Mouse (Mus musculus) bone marrow macrophage, adult 2 months (primary cell): ENCODE data around the gene Pikfyve. TPM values are rescaled to one million over a fixed set of nuclear protein-coding genes. Genes with fewer than 3 reads are reported as not detected.

Source experiments
- H3K27ac ChIP-seq: 2 replicates; pipeline ENCODE4 v1.5.1; 2012; ENCODE audit warnings: low read depth, low read length; ENCODE audit not compliant: insufficient read depth
- H3K4me1 ChIP-seq: 2 replicates; pipeline ENCODE4 v1.6.1; 2012; ENCODE audit warnings: low read length; ENCODE audit not compliant: control insufficient read depth, insufficient read depth
- H3K4me3 ChIP-seq: 2 replicates; pipeline ENCODE4 v1.5.1; 2012; ENCODE audit warnings: mild to moderate bottlenecking, low read length, moderate library complexity; ENCODE audit not compliant: insufficient read depth
- CTCF ChIP-seq: IDR thresholded peaks from 2 replicates; pipeline ENCODE4 v1.5.1; 2012; ENCODE audit warnings: low read depth, mild to moderate bottlenecking, low read length, moderate library complexity
- POLR2A ChIP-seq: IDR thresholded peaks from 2 replicates; pipeline ENCODE4 v1.6.1; 2012; ENCODE audit warnings: mild to moderate bottlenecking, low read depth, low read length, borderline replicate concordance
- polyA plus RNA-seq: library from polyadenylated mRNA; stranded (reverse); fragments of >200 nt; gene quantifications from 2 replicates; pipeline ENCODE4 v1.2.4, GENCODE M21; 2012; ENCODE audit not compliant: missing spikeins, insufficient read depth, insufficient read length

Gene Pikfyve
- polyA plus RNA-seq, 1 experiment = 37.5 TPM

DNA sequence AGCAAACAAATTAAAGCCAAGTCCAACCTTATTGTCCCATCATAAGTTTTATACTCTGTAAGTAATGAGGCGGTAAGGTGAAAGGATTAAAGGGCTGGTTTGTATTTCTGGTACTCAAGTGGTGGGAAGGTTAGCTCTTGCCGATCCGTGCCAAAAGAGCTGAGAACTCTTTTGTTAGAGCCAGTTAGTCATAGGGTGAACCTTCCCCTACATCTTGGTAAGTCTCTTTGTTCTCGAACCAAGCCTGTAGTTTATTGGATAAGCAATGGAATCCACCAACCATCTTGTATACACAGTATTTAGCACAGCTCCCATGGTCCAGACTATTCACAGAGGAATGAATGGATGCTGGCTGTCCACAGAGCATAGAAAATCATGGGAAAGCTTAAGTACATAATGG lies 14.9 kb upstream of the Pikfyve start:
- no peak for TF ChIP-seq CTCF
- TF ChIP-seq POLR2A = no peak
- Histone ChIP-seq H3K4me3 (no peak overlapping the region), H3K27ac (no peak overlapping the region), H3K4me1 (peaks cover 18% of the 10 kb centered on the region)

DNA sequence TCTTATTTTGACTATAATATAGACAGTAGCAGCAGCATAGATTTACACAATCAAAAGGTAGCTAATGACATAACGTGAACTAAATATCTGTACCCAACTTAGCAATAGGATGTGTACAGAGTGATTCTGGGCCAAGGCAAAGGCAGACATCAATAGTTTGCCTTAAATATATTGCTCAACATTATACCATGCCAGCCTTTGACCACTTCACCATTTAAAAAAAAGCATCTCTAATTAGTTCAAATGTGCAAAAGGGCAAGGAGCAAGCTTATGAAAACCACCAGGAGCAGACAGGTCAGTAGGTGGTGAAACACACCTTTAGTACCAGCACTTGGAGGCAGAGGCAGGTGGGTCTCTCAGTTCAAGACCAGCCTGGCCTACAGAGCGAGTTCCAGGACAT lies 12.8 kb upstream of the Pikfyve start:
- TF ChIP-seq CTCF (no peak), POLR2A (no peak)
- H3K27ac ChIP-seq = no peak overlapping the region
- H3K4me1 ChIP-seq = peaks cover 18% of the 10 kb centered on the region
- H3K4me3 ChIP-seq = no peak overlapping the region

DNA sequence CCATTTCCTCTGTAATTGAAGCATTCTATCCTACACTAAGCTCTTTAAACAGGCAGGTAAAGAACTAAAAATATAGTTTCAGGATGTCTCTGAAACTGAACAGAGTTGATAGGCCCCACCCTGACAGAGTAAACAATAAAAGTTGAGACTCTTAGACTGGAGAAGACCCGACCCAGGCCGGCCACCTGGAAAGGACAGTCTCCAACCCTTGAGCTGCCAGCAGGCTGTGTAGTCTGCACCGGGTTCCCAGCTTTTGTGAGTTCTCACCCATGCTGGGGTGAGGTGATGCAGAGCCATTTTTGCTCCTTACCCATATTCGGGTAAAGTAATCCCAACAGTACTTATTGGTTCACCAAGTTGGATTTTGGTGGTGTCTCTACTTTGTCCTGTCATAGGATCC lies 10.3 kb upstream of the Pikfyve start:
- Histone ChIP-seq H3K4me3 (peak overlapping the region; percentile 39), H3K27ac (peak overlapping the region; percentile 25), H3K4me1 (peaks cover 18% of the 10 kb centered on the region)
- TF ChIP-seq POLR2A = no peak
- TF ChIP-seq CTCF = no peak

DNA sequence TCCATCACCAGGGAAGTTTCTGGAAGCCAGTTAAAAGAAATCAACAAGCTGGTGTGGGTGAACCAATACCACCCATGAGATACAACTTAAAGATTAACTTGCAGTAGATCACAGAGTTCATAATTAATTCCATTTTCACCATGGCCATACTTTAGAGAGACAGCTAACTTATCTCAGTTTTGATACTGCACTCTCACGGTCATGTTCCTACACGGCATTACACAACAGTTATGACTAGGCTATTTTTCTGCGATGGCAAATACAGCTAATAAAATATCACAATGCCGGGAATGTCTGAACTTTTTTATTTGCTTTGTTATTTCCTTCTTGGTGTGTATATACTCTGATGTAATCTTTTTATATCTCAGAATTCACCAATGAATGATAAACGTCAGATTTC lies 9.6 kb upstream of the Pikfyve start:
- peaks cover 22% of the 10 kb centered on the region for H3K4me1 ChIP-seq
- H3K27ac ChIP-seq = peak overlapping the region; percentile 98
- TF ChIP-seq POLR2A = no peak
- no peak for TF ChIP-seq CTCF
- peak overlapping the region; percentile 10; the same call in 1 of the 2 replicates for H3K4me3 ChIP-seq

DNA sequence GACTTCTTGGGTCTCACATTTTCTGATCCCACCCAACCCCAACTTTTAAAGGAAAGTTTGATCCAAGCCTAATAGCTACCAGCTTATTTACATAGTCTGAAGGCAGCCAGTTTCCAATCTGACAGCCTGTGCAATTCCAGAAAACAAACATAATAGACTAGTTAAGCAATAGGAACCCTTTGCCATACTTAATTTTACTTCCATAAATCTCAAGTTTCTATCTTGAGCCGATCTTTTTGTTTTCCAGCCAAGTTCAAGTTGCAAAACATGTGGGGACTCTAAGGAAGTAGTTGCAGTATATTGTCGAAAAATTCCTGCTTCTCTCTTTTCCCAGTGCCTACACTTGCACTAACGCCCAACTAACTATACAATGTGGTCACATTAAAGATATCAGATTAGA lies 9.0 kb upstream of the Pikfyve start:
- peaks cover 22% of the 10 kb centered on the region for H3K4me1 ChIP-seq
- peak overlapping the region; percentile 98 for H3K27ac ChIP-seq
- TF ChIP-seq POLR2A (no peak), CTCF (no peak)
- H3K4me3 ChIP-seq = peak overlapping the region; percentile 64

DNA sequence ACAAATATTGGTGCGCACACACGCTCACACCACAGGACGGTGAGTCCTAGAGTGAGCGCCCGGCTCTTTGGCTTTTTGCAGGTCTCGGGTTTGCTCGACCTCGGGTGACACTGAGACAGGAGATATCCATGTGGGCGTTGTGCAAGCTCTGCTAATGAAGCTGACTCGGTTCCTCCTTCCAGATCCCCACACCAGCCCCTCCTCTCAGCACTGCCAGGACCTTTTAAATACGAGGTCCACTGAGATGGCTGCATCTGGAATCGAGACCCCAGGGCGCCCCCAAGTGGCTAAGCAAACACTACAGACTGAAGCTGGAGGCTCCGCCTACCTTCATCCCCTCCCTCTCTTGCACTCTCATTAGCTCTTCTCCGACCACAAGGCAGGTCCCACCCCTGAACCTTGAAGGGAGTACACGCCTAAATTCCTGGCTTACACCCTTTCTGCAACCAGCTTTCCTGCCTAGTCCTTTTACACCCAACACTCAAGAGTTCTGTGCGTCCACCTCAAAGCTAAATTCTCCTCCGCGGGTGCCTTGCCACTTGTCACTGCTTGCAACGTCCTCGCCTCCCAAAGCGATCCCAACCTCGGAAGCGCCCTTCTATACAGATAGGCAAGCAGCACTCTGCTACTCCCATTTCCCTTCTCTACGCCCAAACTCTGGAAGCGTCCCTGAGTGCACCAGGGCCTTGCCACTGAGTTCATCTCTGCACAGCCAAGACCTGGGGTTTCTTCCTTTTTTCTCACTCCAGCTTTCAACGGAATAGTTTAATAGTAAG lies 8.2 kb upstream of the Pikfyve start:
- H3K4me1 ChIP-seq = peaks cover 20% of the 10 kb centered on the region
- peak overlapping the region; percentile 98 for H3K27ac ChIP-seq
- peak overlapping the region; percentile 85 for H3K4me3 ChIP-seq
- TF ChIP-seq POLR2A = no peak
- peak; percentile 31; the same call in 1 of the 2 replicates for TF ChIP-seq CTCF

DNA sequence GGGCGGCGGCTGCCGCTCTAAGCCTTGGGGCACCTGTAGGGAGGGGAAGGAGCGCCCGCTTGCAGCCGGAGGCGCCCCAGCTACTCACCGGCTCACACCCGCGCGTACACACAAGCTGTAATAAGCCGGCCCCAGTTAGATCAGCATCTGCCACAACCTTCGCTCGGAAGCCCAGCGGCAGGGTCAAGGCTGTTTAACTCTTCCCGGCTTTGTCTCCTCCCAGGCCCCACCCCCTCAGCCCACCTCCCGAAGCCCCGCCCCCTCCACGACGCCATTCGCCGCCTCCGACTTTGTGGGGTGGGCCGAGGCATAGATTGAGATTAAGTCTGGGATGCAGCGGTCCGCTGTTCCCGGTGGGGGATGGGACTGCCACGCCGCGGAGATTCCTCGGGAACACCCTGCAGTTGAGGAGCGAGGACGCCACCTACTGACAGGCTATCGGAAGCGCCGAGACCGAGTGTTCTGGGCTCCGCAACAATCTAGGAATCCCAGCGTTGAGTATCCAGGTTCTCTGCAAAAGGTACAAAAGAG lies 7.5 kb upstream of the Pikfyve start:
- Histone ChIP-seq H3K4me3 (peak overlapping the region; percentile 85), H3K27ac (peak overlapping the region; percentile 92), H3K4me1 (peaks cover 18% of the 10 kb centered on the region)
- peak; percentile 73 for TF ChIP-seq CTCF
- TF ChIP-seq POLR2A = no peak

DNA sequence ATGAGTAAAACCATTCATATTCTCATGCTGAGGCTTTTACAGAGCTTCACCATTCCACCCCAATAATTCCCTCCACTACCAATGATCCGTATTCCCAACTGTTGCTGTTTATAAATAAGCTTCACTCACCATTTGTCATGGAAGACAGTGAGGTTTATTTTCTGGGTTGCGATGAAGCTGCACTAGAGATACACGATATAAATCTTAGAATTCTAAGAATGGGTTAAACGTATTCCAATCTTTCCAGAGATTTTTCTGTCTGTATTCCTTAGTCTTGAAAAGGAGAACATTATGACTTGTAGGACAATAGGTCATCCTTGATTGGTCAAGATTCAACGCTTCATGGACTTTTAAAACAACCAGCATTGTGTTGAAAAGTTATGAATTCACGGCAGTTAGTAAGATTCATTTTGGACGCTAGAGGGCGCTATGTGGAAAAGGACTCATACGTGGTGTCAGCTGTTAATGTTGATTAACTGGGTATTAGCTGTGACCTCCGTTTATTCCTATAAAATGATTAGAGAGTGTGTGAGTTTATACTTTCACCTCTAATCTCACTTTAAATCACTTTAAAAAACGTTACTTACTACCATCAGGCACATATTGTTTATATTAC lies 6.7 kb upstream of the Pikfyve start:
- TF ChIP-seq CTCF = no peak
- TF ChIP-seq POLR2A = no peak

DNA sequence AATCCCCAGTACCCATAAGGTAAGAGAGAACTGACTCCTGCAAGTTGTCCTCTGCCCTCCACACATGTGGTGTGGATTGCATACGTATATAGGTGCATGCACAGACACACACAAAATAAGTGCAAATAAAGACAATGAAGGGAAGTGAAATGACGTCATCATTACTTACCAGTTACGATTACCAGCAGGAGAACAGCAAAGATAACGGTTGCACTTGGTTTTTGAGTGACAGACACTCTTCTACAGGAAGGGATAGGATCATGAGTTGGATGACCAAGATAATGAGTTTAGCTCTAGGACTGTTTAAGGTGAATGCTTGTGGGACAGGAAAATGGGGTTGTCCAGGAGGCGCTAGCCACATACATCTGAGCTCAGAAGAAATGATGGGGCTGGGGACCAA lies 5.0 kb upstream of the Pikfyve start:
- peaks cover 11% of the 10 kb centered on the region for H3K4me1 ChIP-seq
- H3K27ac ChIP-seq = no peak overlapping the region
- no peak for TF ChIP-seq POLR2A
- TF ChIP-seq CTCF = no peak
- H3K4me3 ChIP-seq = no peak overlapping the region

More for the DNA sequence above, 6.7 kb upstream of the Pikfyve start:
- H3K4me3 ChIP-seq = peak overlapping the region; percentile 74
- H3K27ac ChIP-seq = peak overlapping the region; percentile 82
- H3K4me1 ChIP-seq = peaks cover 13% of the 10 kb centered on the region

DNA sequence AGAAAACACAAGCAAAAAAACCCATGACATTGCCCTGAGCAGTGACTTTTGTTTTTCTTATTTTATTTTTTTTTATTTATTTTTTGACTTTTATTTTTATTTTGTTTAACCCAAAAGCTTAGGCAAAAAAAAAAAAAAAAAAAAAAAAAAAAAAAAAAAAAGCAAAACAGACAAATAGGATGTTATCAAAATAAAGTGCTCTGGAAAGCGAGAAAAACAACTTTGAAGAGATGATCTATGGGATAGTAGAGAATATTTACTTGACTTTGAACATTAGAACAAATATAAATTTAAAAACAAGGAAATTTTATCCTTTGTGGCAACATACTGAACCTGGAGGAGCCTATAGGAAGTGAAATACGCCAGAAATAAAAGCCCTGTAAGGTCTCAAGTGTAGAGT lies 2.5 kb upstream of the Pikfyve start:
- Histone ChIP-seq H3K27ac (no peak overlapping the region), H3K4me3 (no peak overlapping the region), H3K4me1 (peaks cover 18% of the 10 kb centered on the region)
- TF ChIP-seq CTCF = no peak
- TF ChIP-seq POLR2A = no peak

DNA sequence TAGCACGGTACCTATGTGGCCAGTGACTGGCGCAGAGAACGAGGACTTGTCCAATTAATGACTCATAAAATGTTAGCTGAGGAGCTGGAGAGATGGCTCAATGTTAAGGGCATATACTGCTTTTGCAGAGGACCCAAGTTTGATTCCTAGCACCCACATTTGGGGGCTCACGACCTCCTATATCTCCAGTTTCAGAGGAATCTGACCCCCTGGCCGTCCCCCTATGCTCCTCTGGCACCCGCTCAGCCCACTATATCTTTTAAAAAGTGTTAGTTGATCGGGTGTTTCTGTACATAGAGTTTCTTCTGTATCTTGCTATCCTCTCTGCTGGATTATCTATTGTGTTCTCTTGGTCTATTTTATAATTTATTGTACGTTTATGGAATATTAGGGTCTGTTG lies 1.5 kb upstream of the Pikfyve start:
- TF ChIP-seq CTCF (no peak), POLR2A (no peak)
- H3K4me1 ChIP-seq = peaks cover 21% of the 10 kb centered on the region
- no peak overlapping the region for H3K27ac ChIP-seq
- H3K4me3 ChIP-seq = no peak overlapping the region
